Mouse (Mus musculus) gonadal fat pad, adult 2 months (tissue): Measurements from ENCODE around the gene Gdf11. TPM values are rescaled to one million over a fixed set of nuclear protein-coding genes. Genes with fewer than 3 reads are reported as not detected.
A peak's percentile ranks its signal among the peaks of the same experiment; 100 is the strongest.

Experiments
- DNase-seq: peaks from one replicate; pipeline ENCODE4 v3.0.0-alpha.2; 2012; ENCODE audit warnings: low read depth
- polyA plus RNA-seq: library from polyadenylated mRNA; depleted of rRNA; stranded (reverse); fragments of >200 nt; gene quantifications from 2 replicates; pipeline ENCODE4 v1.2.3, GENCODE M21; 2012; rRNA removed

The Gdf11 gene
- 1.4 and 1.7 TPM in 2 replicates for polyA plus RNA-seq

DNA sequence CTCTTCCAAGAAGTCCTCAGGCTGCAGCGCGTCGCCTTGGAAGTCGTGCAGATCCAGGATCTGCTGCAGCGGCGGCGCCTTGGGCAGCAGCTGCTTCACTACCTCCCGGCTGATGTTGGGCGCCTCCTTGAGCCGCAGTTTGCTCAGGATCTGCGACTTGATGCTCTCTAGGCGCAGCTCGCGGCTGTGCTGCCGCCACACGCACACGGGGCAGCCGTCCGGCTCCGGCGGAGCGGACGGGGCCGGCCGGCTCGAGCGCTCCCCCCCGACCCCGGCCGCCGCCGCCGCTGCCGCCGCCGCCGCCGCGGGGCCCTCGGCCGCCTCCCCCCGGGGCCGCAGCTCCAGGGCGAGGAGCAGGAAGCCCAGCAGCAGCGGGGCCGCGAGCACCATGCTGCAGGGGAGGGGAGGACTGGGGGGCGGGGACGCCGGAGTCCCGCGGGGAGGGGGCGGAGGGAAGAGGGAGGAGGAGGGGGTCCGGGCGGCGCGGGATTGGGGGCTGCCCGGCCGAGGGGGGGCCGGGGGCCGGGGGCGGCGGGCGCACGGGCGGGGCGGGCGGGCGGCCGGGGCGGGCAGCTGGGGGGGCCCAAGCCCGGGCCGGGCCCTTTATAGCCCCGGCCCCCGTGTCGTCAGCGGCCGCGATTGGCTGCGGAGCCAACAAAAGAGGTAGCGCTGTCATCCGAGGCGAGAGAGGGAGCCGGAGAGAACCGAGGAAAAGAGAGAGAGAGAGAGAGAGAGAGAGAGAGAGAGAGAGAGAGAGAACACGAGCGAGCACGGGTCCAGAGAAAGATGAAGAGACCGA lies at the start of gene Gdf11:
Gene Gdf11, minus strand, starts transcription at position 423 of the 799 bp plus-strand sequence.
- no peak for DNase-seq

DNA sequence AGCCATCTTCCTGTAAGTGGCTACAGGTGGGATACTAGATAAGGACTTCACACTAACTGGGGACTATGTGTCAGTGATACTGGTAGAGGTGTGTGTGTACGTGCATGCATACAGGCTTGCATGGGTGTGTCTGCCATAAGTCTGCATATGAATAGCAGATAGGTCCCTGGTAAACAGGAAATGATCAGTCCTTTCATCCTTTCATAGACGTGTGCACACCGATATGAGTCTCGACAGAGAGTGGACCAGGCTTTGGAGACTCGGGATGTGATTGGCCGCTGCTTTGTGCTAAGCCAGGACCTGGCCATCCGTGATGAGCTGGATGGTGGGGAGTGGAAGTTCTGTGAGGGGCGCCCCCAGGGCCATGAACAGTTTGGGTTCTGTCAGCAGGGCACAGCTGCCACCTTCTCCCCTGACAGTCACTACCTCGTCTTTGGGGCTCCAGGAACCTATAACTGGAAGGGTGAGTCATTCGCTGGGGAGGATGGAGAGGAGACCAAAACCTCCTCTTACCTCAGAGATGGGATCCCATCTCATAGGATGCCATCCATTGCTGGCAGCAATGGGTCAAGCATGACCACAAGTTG lies 49.0 kb upstream of the Gdf11 start:
- no peak for DNase-seq

DNA sequence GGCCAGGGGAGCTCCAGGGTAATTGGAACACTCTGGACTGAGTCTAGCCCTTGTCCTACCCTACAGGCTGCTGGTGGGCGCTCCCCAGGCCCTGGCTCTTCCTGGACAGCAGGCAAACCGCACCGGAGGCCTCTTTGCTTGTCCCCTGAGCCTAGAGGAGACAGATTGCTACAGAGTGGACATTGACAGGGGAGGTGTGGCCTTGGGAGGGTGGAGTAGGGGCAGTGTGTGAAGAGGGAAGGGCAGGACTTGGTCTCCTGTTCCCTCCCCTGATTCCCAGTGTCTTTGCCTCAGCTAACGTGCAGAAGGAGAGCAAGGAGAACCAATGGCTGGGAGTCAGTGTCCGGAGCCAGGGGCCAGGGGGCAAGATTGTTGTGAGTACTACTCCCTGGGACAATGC lies 47.5 kb upstream of the Gdf11 start:
- no peak for DNase-seq

DNA sequence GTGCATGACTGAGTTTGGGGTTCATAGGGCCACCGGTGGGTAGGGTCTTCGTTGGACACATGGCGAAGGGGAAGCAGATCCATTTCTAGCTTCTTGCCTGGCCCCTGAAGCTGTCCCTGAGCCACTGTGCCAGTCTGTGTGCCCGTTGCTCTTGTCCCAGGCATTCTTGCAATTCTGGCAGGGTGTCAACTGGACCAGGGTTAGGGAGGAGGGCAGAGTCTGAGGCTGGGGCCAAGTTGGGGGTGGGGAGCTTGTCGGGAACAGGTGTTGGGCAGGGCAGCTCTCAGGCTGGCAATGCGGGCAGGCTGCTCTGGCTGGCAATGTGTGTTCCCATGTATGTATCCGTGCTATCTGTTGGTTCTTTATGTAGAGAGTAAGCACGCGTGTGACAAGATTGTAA lies 46.9 kb upstream of the Gdf11 start:
- DNase-seq, result no peak

DNA sequence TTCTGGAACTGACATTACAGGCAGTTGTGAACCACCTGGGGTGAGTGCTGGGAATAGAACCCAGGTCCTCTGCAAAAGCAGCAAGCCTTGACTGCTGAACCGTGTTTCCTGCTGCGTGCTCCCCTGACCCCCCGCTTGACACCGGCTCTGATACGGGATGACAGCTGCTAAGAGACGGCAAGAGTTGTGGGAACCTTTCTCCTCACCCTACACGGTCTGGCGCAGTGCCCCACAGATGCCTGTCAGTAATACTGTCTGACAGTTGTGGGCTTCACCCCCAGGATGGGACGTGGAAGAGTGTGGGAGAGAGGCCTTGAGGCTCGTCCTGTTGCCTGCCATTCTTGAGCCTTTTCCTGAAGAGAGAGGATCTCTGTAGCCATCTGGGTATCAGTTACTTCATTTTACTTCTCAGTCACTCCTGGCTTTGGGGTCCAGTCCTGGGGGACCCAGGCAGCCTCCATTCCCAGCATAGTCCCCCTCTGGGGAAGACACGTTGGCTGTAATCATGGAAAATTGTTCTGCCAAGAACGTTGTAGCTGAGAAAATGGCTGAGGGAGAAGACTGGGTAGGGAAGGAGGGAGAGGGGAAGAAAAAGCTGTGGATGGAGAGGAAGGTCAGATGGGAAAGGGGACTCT lies 46.4 kb upstream of the Gdf11 start:
- DNase-seq, result no peak

DNA sequence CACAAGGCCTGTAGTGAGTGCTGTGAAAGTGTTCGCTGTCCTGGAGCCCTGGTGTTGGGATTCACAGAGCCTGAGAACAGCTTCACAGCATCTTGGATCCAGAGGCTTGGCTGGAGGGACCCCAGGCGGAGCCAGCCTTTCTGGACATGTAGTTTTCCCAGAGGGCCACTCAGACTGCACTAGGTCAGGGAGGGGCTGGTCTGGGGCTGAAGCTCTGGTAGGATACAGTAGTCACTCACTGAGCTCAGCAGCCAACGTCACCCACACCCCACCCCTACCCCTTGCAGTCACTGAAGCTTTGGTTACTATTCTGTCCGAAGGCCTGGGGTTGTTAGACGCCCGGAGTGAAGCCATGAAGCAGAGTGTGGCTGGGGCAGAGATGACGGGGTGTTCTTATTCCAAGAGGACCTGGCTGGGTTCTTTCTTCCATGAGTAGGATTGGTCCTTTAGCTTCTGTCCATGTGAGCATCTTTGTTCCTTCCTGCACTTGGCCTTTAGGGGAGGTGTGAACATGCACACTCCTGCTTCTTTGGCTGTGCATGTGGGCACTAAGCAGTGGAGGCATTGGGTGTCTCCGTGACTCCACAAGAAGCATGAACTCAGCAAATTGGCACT lies 44.4 kb upstream of the Gdf11 start:
- DNase-seq, result no peak

DNA sequence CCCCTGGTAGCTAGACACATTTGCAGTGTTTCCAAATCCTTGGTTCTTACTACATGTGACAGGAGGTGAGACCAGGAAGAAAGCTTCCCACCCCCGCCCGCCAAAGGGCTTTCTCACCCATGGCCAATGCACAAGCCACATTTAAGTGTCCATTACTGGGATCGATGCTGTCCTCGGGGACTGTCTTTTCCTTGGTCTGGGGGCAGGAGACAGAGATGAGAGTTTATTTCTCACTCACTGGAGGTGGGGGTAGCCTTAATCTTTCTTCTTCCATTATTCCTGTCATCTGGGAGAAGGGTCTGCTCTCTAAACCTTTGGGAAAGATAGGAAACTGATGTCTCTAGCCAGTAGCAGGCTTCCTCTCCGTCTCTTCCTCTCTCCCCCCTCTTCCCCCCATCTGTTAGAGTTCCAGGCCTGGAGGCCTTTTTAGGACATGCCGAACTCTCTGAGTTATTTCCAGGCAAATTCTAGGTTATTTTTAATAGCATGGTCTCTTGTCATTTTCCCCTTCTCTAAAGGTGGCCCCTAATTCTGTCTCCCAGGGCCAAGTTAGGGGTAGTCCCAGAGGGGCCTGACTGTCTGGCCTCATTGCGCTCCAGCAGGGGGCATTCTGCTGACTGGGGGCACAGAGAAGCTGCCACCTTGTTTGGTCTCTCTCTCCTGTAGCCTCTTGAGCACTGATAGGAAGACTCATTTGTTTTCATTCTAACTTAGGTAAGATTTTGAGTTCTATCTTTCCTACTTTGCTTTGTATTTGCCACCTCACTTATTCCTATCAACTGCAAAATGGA lies 43.7 kb upstream of the Gdf11 start:
- DNase-seq, result no peak

DNA sequence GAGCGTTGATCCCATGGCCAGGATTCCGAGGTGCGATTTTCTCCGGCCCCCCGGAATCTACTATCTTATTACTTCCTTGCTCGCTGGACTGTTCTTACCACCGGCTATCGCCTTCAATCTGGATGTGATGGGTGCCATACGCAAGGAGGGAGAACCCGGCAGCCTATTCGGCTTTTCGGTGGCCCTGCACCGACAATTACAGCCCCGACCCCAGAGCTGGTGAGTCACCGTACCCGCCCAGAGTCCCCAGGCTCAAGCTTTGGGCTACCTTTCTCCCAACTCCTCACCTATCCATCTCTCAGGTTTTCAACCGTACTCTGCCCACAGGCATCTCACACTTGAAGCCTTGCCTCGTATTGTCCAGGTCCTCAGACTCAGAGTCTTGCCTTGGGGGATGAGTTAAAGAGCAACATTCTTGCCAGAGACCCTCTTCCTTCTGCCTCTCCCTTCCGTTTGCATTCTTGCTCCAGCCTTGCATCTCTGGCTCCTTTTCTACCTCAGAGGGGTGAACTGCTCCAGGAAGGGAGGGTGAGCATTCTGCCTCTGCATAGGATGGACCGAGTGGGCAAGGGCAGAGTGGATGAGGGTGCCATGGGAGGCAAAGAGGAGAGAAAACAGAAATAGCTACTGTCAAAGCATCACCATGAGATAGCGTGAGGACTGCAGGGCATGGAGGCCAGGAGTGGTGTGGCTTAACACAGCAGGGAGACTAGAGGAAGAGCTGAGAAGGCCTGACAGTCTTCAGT lies 42.6 kb upstream of the Gdf11 start:
- no peak for DNase-seq

DNA sequence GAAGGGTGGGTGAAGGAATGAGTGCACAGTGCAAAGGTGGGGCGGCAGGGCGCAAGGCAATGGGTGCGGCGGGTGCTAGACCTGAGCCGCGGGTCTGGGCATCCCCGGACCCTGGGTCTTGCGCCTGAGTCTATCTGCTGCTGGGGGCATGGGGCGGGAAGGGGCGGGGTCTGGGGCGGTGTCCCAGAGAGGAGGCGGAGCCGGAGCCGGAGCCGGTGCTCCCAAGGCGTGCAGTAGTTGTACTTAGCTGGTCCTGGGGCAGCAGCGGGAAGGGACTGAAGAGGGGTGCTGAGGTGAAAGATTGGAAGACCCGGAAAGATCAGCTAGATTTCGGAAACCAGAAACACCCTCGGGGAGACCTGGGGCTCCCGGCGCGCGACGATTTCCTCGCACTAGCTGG lies 42.1 kb upstream of the Gdf11 start, which contains the start of gene Itga7:
Gene Itga7, plus strand, starts transcription at position 245 of the 400 bp plus-strand sequence.
- no peak for DNase-seq

DNA sequence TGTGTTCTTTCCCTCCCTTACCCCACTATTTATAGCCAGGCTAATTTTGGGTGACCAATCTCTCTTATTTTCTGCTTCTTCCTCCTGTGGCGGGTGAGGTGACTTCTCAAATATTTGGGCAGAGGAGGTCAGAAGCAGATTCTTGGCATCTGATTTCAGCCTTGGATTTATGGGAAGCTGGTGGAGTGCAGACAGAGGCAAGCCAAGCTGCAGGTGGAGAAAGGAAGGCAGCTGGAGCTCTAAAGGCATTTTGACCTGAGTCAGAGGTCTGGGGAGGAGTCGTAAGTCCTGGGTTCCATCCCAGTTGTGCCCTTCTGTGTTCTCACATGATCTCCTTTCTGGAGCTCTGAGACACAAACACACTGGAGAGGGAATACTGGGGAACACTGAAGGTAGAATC lies 39.9 kb upstream of the Gdf11 start:
- no peak for DNase-seq

DNA sequence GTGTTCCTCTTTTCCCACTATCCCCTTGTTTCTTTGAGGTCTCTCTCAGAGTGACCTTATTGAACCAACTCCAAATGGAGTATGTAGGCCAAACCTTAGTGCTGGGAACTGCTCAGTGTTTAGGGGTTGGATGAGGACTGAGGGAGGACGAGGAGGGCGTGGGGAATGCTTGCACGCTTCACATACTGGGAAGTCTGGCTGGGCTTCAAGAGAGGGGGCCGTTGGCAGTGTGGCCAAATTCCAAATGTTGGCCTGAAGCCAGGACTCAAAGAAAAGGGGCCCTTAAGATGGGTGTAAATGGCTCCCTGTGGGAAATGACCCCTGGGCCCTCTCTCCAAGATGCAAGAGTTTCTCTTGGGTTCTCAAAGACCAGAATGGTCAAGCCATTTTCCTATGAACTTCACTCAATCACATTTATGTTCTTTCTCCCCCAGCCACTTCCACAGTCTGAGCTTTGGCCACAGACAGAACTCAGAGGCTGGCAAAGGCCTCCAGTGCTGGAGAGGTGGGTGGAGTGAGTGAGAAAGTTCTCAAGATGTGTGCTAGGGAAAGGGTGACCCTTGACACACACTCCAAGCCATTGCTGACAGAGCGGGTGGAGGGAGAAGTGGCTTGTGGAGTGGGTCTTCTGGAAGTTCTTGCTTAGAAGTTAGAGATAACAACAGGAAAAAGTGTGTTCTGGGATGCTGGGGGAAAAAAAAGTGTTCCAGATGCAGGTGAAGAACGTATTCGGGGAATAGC lies 38.3 kb upstream of the Gdf11 start:
- no peak for DNase-seq

DNA sequence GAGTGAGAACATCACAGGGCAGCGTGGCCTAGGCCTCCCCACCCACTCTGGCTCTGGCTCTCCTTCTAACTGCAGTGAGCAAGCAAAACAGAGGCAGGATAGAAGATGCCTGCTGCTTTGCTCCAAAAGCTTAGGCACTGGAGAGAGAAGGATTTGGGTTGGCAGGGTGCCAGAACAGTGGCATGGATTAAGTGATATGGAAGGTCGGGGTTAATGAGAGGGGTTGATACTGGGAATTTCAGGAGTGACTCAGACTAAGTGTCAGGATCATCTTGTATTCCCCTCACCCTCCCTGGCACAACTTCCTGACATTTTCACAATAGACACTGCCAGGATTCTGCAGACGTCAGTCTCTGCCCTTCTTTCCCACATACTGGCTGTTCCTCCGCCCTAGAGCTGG lies 36.8 kb upstream of the Gdf11 start:
- no peak for DNase-seq

DNA sequence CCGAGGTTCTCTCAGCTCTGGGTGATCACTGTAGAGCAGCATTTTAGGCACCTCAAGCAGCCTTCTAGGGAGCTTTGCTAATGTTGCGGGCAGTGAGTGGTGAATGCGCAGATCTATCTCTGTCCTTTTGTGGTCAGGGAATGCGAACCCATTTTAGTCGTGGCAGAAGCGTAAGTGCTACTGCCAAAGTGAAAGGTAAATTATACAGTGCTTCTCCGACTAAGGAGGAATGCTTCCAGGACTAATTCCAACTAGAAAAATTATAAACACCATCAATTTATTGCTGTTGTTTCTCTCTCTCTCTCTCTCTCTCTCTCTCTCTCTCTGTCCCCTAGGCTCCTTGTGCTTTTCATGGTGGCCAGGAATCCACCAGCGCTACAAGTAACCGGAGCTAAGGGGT lies 32.4 kb upstream of the Gdf11 start, which contains the start of gene Bloc1s1:
Gene Bloc1s1, minus strand, starts transcription at position 101 of the 400 bp plus-strand sequence.
- no peak for DNase-seq

DNA sequence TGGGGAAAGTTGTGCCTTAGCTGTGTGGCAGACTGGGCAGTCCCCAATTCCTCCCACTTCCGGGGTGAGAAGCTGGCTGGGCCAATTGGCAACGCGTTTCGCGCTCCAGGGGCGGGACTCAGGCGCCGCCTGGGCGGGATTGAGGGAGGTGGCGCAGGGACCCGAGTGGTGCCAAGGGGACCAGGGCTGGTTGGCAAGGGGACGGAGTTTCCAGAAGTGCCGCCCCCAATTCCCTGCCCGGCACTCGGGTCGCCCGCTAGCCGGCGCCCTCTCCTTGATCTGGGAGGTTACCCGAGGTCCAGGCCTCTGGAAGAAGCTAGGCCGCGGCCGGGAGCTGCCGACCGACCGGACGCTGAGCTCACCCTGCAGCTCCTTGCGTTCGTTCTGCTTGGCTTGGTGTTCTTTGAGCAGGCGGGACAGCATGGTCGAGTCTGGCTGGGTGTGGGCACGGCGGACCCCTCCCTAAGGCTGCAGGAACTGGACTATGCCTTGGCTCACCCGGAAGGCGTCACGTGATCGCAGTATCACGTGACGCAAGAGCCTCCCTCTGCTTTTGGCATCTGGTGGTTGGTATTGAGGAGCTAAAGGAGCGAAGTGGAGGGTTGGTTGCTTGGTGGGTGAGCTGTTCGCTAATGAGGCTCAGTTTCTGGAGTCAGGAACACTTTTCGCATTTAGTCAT lies 31.6 kb upstream of the Gdf11 start:
- DNase-seq, result peak; percentile 61

DNA sequence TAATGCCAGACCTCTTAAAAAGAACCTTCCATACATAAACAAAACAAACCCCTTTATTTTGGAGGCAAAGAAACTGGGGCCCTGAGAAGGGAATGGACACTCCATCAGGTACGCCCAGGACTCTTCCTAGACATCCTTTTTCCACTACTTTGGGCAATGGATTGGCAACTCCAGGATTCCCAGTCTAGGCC lies 31.2 kb upstream of the Gdf11 start, which contains the start of gene Rdh5:
Gene Rdh5, minus strand, starts transcription at position 67 of the 191 bp plus-strand sequence.
- DNase-seq, result no peak

DNA sequence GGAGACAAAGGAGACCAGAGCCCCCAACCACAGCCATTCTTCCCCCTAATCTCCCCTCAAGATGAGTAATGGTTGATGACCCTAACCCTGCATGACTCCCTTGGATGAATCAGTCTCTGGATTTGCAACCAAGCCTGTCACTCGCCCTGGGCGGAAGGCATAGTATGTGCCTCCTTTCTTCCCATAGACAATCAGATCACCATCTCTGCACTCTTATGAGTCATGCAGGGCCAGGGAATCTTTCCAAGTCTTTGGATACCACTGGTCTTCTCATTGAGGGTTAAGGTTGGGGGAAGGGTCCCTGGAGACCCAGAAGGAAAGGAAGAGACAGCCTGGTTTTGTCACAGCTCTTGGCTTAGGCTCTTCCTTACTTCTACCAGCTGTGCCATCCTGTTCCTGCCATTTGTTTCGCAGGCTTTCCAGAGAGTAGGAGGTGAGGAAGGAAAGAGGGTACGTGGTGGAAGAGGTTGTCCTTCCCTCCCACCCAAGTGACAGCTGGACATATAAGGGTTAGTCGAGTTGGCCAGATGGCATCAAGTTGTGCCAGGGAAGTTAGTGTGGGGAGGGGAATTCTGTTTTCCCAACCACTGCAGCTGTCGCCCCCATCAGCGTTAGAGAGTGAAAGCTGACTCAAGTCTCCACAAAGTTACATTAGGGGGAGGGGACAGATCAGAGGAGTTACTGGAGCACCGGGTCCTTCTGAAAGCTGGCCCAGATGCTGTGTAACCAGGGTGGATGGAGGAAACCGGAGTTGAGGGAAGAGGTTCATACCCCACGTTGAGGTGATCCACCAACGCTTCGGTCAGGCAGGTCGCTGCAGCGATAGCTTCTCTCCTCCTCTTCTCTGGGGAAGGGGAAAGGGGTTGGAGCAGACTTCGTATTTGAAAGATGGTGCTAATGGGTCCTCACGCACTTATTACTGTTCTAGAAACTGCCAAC lies 30.6 kb upstream of the Gdf11 start:
- no peak for DNase-seq

DNA sequence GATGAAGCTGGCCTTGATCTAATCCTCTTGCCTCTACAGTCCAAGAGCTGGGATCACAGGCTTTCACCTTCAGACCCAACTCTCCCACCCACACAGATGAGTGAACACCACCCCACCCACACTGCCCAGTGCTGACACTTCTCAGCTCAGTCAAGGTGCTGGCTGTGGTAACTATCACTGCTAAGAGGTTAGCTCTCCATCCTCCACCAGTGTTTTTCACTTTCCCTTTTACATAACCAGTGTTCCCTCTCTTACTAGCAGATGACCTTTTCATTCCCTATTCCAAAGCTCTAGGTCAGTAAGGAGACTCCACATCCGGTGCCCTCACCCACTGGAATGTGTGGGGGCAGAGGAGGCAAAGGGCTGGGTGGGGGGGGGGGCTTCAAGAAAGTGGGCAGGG lies 29.7 kb upstream of the Gdf11 start:
- DNase-seq, result no peak

DNA sequence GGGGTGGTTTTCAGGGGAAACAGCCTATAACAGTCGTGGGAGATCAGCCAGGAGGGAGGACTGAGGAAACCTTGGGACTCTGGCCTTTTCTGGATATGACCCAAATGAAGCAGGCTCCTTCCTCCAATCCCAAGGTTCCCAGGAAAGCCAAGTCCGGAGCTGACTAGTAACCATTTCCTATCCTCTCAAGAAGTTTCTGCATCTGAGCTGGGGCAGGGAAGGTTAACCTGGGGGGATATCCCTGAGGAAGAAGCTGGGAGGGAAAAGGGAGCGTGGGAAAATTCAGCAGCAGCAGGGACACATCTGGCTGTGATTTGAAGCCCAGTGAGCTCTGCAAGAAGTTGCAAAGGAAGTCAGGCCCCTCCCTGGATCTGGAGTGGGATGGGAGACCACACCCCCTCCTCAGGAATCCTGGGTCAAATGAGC lies 29.2 kb upstream of the Gdf11 start:
- DNase-seq, result no peak

DNA sequence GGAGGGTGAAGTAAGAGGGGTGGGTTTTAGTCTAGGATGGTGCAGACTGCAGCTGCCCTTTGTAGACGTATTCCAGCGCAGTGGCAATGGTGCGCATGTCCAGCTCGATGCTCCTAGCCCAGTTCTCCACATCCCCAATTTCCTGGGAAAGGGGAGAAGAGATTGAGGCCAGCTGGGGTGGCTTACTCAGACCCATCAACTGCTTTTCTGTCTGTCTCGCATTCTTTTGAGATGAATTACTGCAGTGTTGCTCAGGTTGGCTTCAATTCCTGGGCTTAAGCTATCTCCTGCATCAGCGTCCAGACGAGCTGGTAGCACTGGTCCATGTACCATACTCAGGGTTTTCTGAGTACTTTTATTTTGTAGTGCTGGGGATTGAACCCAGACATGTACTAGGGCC lies 28.4 kb upstream of the Gdf11 start:
- DNase-seq, result no peak
